Mouse (Mus musculus) heart, embryonic 15.5 days (tissue): ENCODE results near the gene Impg1. TPM values are rescaled to one million over a fixed set of nuclear protein-coding genes. Genes with fewer than 3 reads are reported as not detected.
A peak's percentile ranks its signal among the peaks of the same experiment; 100 is the strongest.

Experiments
- ATAC-seq: fragments of 200-750 bp; cut with Nextera tagmentation; replicated peaks from 2 replicates; pipeline ENCODE4 v1.8.0; 2017; ENCODE audit warnings: low read depth, moderate TSS enrichment; ENCODE audit not compliant: insufficient number of reproducible peaks, insufficient read depth, low FRiP score
- H3K27ac ChIP-seq: fragments of 300-500 bp; sonication (generic); 2 replicates; pipeline ENCODE4 v1.5.1; 2015; ENCODE audit warnings: mild to moderate bottlenecking, inconsistent platforms
- H3K27me3 ChIP-seq: fragments of 300-500 bp; sonication (generic); 2 replicates; pipeline ENCODE4 v1.6.1; 2015; ENCODE audit warnings: inconsistent platforms
- H3K36me3 ChIP-seq: fragments of 300-500 bp; sonication (generic); 2 replicates; pipeline ENCODE4 v1.6.1; 2015; ENCODE audit warnings: mild to moderate bottlenecking, inconsistent platforms
- H3K4me1 ChIP-seq: fragments of 300-500 bp; sonication (generic); replicated peaks from 2 replicates; pipeline ENCODE4 v1.6.1; 2015; ENCODE audit warnings: inconsistent platforms
- H3K4me2 ChIP-seq: fragments of 300-500 bp; sonication (generic); 2 replicates; pipeline ENCODE4 v1.6.1; 2015; ENCODE audit warnings: inconsistent platforms, mild to moderate bottlenecking, moderate library complexity
- H3K4me3 ChIP-seq: fragments of 300-500 bp; sonication (generic); 2 replicates; pipeline ENCODE4 v1.5.1; 2015; ENCODE audit warnings: mild to moderate bottlenecking, inconsistent platforms
- H3K9ac ChIP-seq: fragments of 300-500 bp; sonication (generic); 2 replicates; pipeline ENCODE4 v1.6.1; 2015; ENCODE audit warnings: mild to moderate bottlenecking, inconsistent platforms
- H3K9me3 ChIP-seq: fragments of 300-500 bp; sonication (generic); replicated peaks from 2 replicates; pipeline ENCODE4 v1.6.1; 2016; ENCODE audit warnings: inconsistent platforms
- WGBS: fragments of 180-500 bp; shearing (Covaris S2); methylation state at CpG from one replicate; pipeline ENCODE4 v1.1.7; 2015; ENCODE audit warnings: mixed read lengths; 5-methylcytosine and 5-hydroxymethylcytosine counted together
- polyA plus RNA-seq: library from polyadenylated mRNA; unstranded; fragments of >200 nt; fragmentation: Nextera tagmentation; extraction: Ambion mirVana; gene quantifications from 2 replicates; pipeline ENCODE4 v1.2.1, GENCODE M21; 2015

The Impg1 gene
- polyA plus RNA-seq, result 0.04 and 0.06 TPM in 2 replicates

GRCm38 (mm10) chr9:80465381-80465780 lies at the start of gene Impg1:
Gene Impg1, minus strand, starts transcription at chr9:80465481.
- ATAC-seq, result no peak
- H3K4me3 ChIP-seq, result no peak within 1 kb of the TSS
- no peak within 1 kb of the TSS for H3K27ac ChIP-seq
- H3K27me3 ChIP-seq, result no peaks in the 10 kb centered on the region
- no peak within 1 kb of the TSS for H3K4me2 ChIP-seq
- no peaks in the 10 kb centered on the region for H3K4me1 ChIP-seq
- H3K36me3 ChIP-seq, result no peaks in the 10 kb centered on the region
- no peak within 1 kb of the TSS for H3K9ac ChIP-seq
- no peaks in the 10 kb centered on the region for H3K9me3 ChIP-seq
- WGBS, result 29% methylated on average over 6 of the region's 6 CpGs

DNA sequence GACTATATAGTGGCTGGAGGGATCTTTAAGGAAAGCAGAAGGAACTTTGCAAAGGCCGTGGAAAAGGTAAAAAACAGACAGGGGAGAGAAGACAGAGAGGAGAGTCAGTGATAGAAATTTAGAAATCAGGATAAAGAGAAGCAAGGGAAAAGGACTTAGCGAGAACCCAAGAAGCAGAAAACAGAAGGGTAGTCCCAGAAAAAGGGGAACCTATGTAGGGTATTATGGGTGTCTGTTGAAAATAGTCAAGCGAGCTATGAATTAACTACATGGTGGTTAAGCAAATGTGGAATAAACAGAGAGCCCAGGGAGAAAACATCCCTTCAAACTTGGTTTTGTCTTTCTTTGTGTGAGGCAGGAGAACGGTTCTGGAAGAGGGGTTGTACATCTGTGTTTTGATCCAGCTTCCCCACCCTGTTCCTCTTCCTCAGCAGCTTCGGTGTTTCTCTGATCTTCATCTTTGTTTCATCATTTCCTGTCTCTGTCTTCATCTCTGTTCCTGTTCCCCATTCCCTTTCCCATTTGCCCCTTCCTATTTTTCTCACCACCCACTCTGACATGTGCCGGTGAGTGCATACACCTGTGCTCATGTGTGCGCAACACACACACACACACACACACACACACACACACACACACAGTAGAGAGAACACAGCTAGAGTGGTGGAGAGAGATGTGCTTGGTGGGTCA lies 44.3 kb upstream of the Impg1 start:
- WGBS, result 78% methylated on average over 7 of the region's 7 CpGs
- Histone ChIP-seq H3K4me3 (no peak overlapping the region), H3K4me1 (no peaks in the 10 kb centered on the region), H3K27me3 (no peaks in the 10 kb centered on the region), H3K9me3 (no peaks in the 10 kb centered on the region), H3K4me2 (no peak overlapping the region), H3K27ac (no peak overlapping the region), H3K36me3 (no peaks in the 10 kb centered on the region), H3K9ac (no peak overlapping the region)
- no peak for ATAC-seq

DNA sequence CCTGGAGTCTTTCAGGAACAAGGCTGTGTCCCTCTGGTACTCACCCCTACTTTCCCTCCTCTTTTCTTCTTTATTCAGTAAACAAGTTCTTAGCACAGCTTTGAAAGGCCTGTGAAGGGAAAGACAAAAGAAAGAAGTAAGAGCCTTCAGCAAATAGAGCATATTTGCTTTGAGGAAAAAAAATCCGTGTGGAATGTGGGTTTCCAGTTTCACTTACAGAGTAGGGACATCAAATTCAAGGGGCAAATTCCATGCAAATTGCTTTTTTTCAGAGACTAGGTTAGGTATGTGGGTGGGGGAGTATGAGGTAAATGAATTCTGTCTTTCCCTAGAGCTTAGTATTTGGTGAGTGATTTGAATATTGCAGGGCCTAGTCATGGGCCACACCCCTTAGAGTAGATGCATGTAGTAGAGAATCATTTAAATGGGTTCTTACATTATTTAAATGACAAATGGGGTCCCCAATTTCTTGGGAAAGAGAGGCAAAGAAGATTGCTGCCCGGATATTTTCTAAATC lies 39.3 kb upstream of the Impg1 start:
- Histone ChIP-seq H3K27ac (no peak overlapping the region), H3K27me3 (no peaks in the 10 kb centered on the region), H3K4me2 (no peak overlapping the region), H3K4me1 (no peaks in the 10 kb centered on the region), H3K4me3 (no peak overlapping the region), H3K9ac (no peak overlapping the region), H3K9me3 (no peaks in the 10 kb centered on the region), H3K36me3 (no peaks in the 10 kb centered on the region)
- no peak for ATAC-seq
- WGBS, result 39% methylated on average over 2 of the region's 2 CpGs

- Histone ChIP-seq H3K27me3 (no peaks in the 10 kb centered on the region), H3K4me3 (no peak overlapping the region), H3K9ac (no peak overlapping the region), H3K9me3 (no peaks in the 10 kb centered on the region), H3K4me1 (no peaks in the 10 kb centered on the region), H3K36me3 (no peaks in the 10 kb centered on the region), H3K27ac (no peak overlapping the region), H3K4me2 (no peak overlapping the region)
- ATAC-seq, result no peak
- 74% methylated on average over 4 of the region's 4 CpGs for WGBS
Measured at GRCm38 (mm10) chr9:80491591-80491990, 26.3 kb upstream of the Impg1 start.

DNA sequence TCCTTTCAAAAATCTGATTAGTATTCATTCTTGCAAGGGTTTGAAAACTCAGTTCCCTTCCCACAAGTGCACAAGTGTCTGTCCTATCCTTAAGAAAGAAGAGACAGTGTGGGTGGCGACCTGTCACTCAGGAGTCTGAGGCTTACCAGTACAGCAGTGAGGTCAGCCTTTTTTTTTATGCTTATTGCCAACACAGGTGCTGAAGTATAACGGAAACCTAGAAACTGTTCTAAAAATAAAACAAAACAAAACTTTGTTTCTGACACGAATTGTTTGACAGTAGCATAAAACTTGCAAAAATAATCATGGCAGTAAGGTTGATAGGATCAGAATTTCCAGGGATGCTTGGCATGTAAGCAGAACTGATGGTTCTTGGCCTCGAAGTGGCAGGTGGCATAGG lies 4.9 kb downstream of the Impg1 start:
- H3K4me3 ChIP-seq, result no peak overlapping the region
- H3K36me3 ChIP-seq, result no peaks in the 10 kb centered on the region
- no peaks in the 10 kb centered on the region for H3K4me1 ChIP-seq
- H3K9me3 ChIP-seq, result no peaks in the 10 kb centered on the region
- no peak overlapping the region for H3K9ac ChIP-seq
- WGBS, result 48% methylated on average over 4 of the region's 4 CpGs
- no peaks in the 10 kb centered on the region for H3K27me3 ChIP-seq
- no peak for ATAC-seq
- no peak overlapping the region for H3K4me2 ChIP-seq
- no peak overlapping the region for H3K27ac ChIP-seq

DNA sequence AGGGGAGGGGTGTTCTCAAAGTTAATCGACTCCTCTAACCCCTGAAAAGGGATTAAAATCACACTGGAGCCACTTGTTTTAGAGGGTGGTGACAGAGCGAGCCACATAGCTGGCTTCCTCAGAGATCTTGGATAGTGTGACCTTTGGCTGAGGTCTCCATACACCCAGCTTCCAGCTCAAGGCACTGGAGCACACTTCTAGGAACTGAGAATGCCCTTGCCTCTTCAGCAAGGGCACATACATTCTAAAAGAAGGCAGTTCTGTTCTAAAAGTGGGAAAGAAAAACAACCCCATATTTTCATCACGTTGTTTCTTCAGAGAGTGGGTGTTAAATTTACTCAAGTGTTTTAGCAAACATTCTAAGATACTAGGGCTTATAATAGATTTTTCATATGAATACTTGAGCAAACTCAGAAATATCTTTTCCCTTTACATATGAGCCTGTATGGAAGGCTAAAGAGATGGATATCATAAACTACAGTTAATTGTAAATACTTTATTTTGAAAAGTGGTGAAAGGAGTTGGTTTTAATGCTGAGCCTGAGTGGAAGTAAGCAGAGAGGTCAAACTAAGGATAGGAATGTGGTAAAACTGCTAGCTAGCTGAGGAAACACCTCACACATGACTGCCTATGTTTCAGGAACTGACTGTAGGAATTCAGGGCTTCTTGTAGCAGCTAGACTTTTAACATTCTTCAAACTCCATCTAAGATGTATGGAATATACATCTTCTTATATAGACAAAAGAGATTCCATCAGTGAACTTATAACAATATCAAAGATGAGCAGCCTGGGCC lies 14.6 kb downstream of the Impg1 start:
- Histone ChIP-seq H3K4me2 (no peak overlapping the region), H3K4me1 (0 out of 2 replicates have a peak, but pooled peaks cover 4% of the 10 kb centered on the region), H3K4me3 (no peak overlapping the region), H3K36me3 (no peaks in the 10 kb centered on the region), H3K27me3 (no peaks in the 10 kb centered on the region), H3K9me3 (no peaks in the 10 kb centered on the region), H3K27ac (no peak overlapping the region), H3K9ac (no peak overlapping the region)
- WGBS, result 21% methylated on average over 3 of the region's 3 CpGs
- no peak for ATAC-seq

- no peak overlapping the region for H3K9ac ChIP-seq
- 55% methylated on average over 5 of the region's 5 CpGs for WGBS
- no peaks in the 10 kb centered on the region for H3K4me1 ChIP-seq
- no peak for ATAC-seq
- no peak overlapping the region for H3K4me3 ChIP-seq
- no peaks in the 10 kb centered on the region for H3K27me3 ChIP-seq
- no peaks in the 10 kb centered on the region for H3K36me3 ChIP-seq
- H3K27ac ChIP-seq, result no peak overlapping the region
- H3K9me3 ChIP-seq, result no peaks in the 10 kb centered on the region
- H3K4me2 ChIP-seq, result no peak overlapping the region
Measured at GRCm38 (mm10) chr9:80441096-80441710, 24.1 kb downstream of the Impg1 start.

DNA sequence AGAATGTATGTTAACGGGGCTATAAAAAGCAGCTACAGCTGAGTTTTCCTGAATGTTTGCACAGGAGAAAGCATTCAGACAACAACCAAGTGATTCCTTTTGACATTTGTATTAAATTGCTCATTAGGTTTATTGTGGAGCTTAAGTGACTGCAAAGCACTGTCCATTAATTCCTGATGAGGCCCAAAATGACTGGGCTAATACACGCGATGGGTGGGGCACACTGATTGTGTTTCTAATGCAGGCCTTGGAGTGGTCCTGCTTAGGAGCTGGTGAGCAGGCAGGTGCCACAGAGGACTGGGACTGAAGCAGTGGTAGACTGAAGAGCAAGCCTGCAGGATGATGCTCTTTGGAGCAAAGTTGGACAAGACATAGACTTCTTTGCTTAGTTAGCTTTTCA lies 73.9 kb downstream of the Impg1 start:
- no peaks in the 10 kb centered on the region for H3K36me3 ChIP-seq
- no peak for ATAC-seq
- no peaks in the 10 kb centered on the region for H3K27me3 ChIP-seq
- H3K4me3 ChIP-seq, result no peak overlapping the region
- WGBS, result 75% methylated on average over 3 of the region's 3 CpGs
- no peak overlapping the region for H3K9ac ChIP-seq
- H3K4me1 ChIP-seq, result peaks cover 6% of the 10 kb centered on the region; the same call in 1 of the 2 replicates
- H3K4me2 ChIP-seq, result no peak overlapping the region
- H3K9me3 ChIP-seq, result no peaks in the 10 kb centered on the region
- no peak overlapping the region for H3K27ac ChIP-seq

GRCm38 (mm10) chr9:80391002-80391401 lies 74.3 kb downstream of the Impg1 start:
- no peak for ATAC-seq
- Histone ChIP-seq H3K9ac (no peak overlapping the region), H3K4me1 (peaks cover 10% of the 10 kb centered on the region; the same call in 1 of the 2 replicates), H3K27me3 (no peaks in the 10 kb centered on the region), H3K36me3 (no peaks in the 10 kb centered on the region), H3K9me3 (no peaks in the 10 kb centered on the region), H3K4me2 (no peak overlapping the region), H3K27ac (no peak overlapping the region), H3K4me3 (no peak overlapping the region)
- 62% methylated on average over 5 of the region's 5 CpGs for WGBS

- H3K27me3 ChIP-seq, result no peaks in the 10 kb centered on the region
- ATAC-seq, result no peak
- 93% methylated on average over 3 of the region's 3 CpGs for WGBS
- H3K27ac ChIP-seq, result no peak overlapping the region
- no peaks in the 10 kb centered on the region for H3K9me3 ChIP-seq
- H3K9ac ChIP-seq, result no peak overlapping the region
- H3K4me3 ChIP-seq, result no peak overlapping the region
- H3K4me1 ChIP-seq, result peaks cover 19% of the 10 kb centered on the region
- no peak overlapping the region for H3K4me2 ChIP-seq
- no peaks in the 10 kb centered on the region for H3K36me3 ChIP-seq
Measured at GRCm38 (mm10) chr9:80387890-80388289, 77.4 kb downstream of the Impg1 start.

- H3K9me3 ChIP-seq, result no peaks in the 10 kb centered on the region
- H3K4me2 ChIP-seq, result no peak overlapping the region
- H3K9ac ChIP-seq, result no peak overlapping the region
- H3K4me3 ChIP-seq, result no peak overlapping the region
- 18% methylated on average over 5 of the region's 5 CpGs for WGBS
- no peaks in the 10 kb centered on the region for H3K27me3 ChIP-seq
- H3K36me3 ChIP-seq, result no peaks in the 10 kb centered on the region
- 0 out of 2 replicates have a peak overlapping the region, but pooled peaks have one; percentile 13 for H3K27ac ChIP-seq
- H3K4me1 ChIP-seq, result peaks cover 20% of the 10 kb centered on the region
- ATAC-seq, result no peak
Measured at GRCm38 (mm10) chr9:80386492-80386891, 78.8 kb downstream of the Impg1 start.
